Mouse (Mus musculus) embryonic facial prominence, embryonic 11.5 days (tissue): ENCODE results near the gene Bpifb2. TPM values are rescaled to one million over a fixed set of nuclear protein-coding genes. Genes with fewer than 3 reads are reported as not detected.

ENCODE experiments used
- ATAC-seq: fragments of 200-750 bp; cut with Nextera tagmentation; replicated peaks from 2 replicates; pipeline ENCODE4 v1.8.0; 2017; ENCODE audit warnings: low read depth; ENCODE audit not compliant: insufficient number of reproducible peaks, low FRiP score, low TSS enrichment
- DNase-seq: peaks from one replicate; pipeline ENCODE4 v3.0.0-alpha.2; 2015; ENCODE audit warnings: low spot score
- H3K27ac ChIP-seq: fragments of 300-500 bp; sonication (generic); replicated peaks from 2 replicates; pipeline ENCODE4 v1.5.1; 2014; ENCODE audit warnings: mild to moderate bottlenecking, low read depth, low read length, control low read depth
- H3K27me3 ChIP-seq: fragments of 300-500 bp; sonication (generic); 2 replicates; pipeline ENCODE4 v1.6.1; 2014; ENCODE audit warnings: mild to moderate bottlenecking, low read length, moderate library complexity, mixed read lengths; ENCODE audit not compliant: control insufficient read depth, insufficient read depth
- H3K36me3 ChIP-seq: fragments of 300-500 bp; sonication (generic); replicated peaks from 2 replicates; pipeline ENCODE4 v1.6.1; 2014; ENCODE audit warnings: low read depth, mild to moderate bottlenecking, low read length, moderate library complexity, mixed read lengths; ENCODE audit not compliant: control insufficient read depth, insufficient read depth
- H3K4me1 ChIP-seq: fragments of 300-500 bp; sonication (generic); 2 replicates; pipeline ENCODE4 v1.6.1; 2014; ENCODE audit warnings: low read length, mixed read lengths; ENCODE audit not compliant: control insufficient read depth, insufficient read depth
- H3K4me2 ChIP-seq: fragments of 300-500 bp; sonication (generic); 2 replicates; pipeline ENCODE4 v1.6.1; 2014; ENCODE audit warnings: low read depth, mild to moderate bottlenecking, control low read depth, low read length, moderate library complexity
- H3K4me3 ChIP-seq: fragments of 300-500 bp; sonication (generic); 2 replicates; pipeline ENCODE4 v1.5.1; 2014; ENCODE audit warnings: low read depth, low read length, control low read depth
- H3K9ac ChIP-seq: fragments of 300-500 bp; sonication (generic); replicated peaks from 2 replicates; pipeline ENCODE4 v1.6.1; 2014; ENCODE audit warnings: mild to moderate bottlenecking, control low read depth, low read length
- H3K9me3 ChIP-seq: fragments of 300-500 bp; sonication (generic); replicated peaks from 2 replicates; pipeline ENCODE4 v1.6.1; 2016; ENCODE audit warnings: mild to moderate bottlenecking, low read length, inconsistent platforms, mixed read lengths; ENCODE audit not compliant: control insufficient read depth
- whole genome bisulfite sequencing: fragments of 180-500 bp; shearing (Covaris S2); extraction: QIAGEN DNeasy Blood & Tissue Kit; methylation state at CpG from one replicate; pipeline ENCODE4 v1.1.7; 2014; 5-methylcytosine and 5-hydroxymethylcytosine counted together
- polyA plus RNA-seq: library from polyadenylated mRNA; unstranded; fragments of >200 nt; fragmentation: Nextera tagmentation; extraction: Ambion mirVana; gene quantifications from 2 replicates; pipeline ENCODE4 v1.2.1, GENCODE M21; 2014

The Bpifb2 gene
- polyA plus RNA-seq, 1 experiment from 2014 or later: not detected

DNA sequence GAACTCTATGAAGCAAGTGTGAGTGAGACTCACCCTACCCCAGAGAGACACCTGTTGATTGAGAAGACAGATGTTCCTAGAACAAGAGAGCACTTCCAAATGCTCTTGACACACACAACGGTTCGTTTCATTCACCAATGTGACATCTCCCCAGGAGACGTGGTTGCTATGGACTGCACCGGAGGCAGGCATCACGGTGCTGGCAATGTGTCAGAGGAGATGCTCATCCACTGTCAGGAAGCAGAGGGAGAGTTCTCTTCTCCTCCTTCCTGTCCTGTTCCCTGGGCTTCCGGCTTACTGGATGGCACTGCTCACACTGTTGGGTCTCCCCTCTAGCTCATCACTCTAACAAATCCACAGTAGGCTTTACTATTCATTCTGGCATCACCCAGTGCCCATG is 58.5 kb downstream of the Bpifb2 start:
- WGBS: 82% methylated on average over 6 of the region's 6 CpGs

DNA sequence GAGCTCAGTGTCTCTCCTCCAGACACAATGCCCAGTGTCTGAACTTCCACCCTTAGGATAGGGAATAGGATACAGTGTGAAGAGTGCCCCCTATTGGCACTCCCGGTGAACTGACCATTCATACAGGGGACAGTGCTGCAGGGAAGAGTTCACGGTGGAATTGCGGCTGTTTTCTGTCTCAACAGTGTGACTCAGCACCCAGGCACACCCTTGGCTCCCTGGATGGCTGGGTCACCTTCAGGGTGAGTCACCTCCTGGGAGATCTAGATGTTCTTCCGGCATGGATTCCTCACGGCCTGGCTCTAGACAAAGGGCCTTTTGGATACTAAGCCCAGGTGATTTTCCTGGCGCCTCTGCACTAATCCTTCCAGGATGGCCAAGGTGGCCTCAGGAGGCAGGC is 60.5 kb downstream of the Bpifb2 start:
- H3K36me3 ChIP-seq: no peaks in the 10 kb centered on the region
- DNase-seq (no peak), ATAC-seq (no peak)
- H3K27me3 ChIP-seq: no peaks in the 10 kb centered on the region
- no peak overlapping the region for H3K4me3 ChIP-seq
- H3K4me1 ChIP-seq: no peaks in the 10 kb centered on the region
- no peak overlapping the region for H3K4me2 ChIP-seq
- no peaks in the 10 kb centered on the region for H3K9me3 ChIP-seq
- WGBS: 90% methylated on average over 6 of the region's 6 CpGs
- no peak overlapping the region for H3K27ac ChIP-seq
- no peak overlapping the region for H3K9ac ChIP-seq

More for the DNA sequence above, 58.5 kb downstream of the Bpifb2 start:
- no peak overlapping the region for H3K4me3 ChIP-seq
- H3K9ac ChIP-seq: no peak overlapping the region
- no peak for DNase-seq
- H3K9me3 ChIP-seq: no peaks in the 10 kb centered on the region
- no peaks in the 10 kb centered on the region for H3K4me1 ChIP-seq
- no peak for ATAC-seq
- H3K27me3 ChIP-seq: no peaks in the 10 kb centered on the region
- H3K27ac ChIP-seq: no peak overlapping the region
- no peaks in the 10 kb centered on the region for H3K36me3 ChIP-seq
- no peak overlapping the region for H3K4me2 ChIP-seq

DNA sequence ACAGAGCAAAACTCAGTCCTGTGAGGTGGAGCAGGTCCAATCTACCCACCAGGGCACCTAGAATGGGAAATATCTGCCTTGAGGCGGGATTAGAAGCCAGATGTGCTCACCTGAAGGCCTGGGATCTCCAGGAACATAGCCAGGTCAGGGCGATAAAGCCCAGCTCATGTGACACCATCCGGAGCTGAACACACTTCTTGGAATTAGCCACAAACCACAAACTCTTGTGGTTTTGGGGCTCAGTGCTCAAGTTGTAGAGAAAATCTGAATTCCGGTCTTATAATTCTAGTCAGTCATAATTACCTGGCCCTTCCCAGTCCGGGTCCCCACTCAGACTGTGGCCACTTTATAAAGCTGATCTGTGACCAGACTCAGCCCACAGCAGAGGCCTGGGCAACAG is 63.0 kb downstream of the Bpifb2 start, which contains the start of gene Bpifb4:
Bpifb4 (plus strand) TSS at position 370 of the 400 bp plus-strand sequence.
- ATAC-seq (no peak), DNase-seq (no peak)
- no peaks in the 10 kb centered on the region for H3K27me3 ChIP-seq
- no peaks in the 10 kb centered on the region for H3K36me3 ChIP-seq
- no peaks in the 10 kb centered on the region for H3K4me1 ChIP-seq
- no peak within 1 kb of the TSS for H3K4me3 ChIP-seq
- H3K9ac ChIP-seq: no peak within 1 kb of the TSS
- H3K9me3 ChIP-seq: no peaks in the 10 kb centered on the region
- no peak within 1 kb of the TSS for H3K4me2 ChIP-seq
- no peak within 1 kb of the TSS for H3K27ac ChIP-seq
- 93% methylated on average over 5 of the region's 5 CpGs for WGBS

DNA sequence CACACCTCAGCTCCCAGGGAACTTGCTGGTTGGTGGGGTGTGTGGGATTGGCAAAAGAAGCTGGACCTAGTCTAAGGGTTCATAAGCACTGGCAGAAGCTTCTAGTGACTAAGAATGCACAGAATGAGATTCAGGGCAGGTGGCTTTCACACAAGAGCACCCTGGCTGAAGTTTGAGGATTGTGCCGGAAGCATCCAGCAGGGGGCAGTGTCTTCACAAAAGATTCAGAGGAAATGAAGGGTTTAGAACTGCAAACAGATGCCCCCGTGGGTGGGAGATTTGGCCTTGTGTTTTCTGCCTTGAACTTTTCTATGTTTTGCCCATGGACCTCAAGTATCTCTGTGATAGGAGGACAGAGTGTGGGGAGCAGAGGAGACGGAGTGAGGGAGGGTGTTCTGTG is 68.7 kb downstream of the Bpifb2 start:
- no peaks in the 10 kb centered on the region for H3K9me3 ChIP-seq
- H3K4me1 ChIP-seq: no peaks in the 10 kb centered on the region
- ATAC-seq: no peak
- DNase-seq: peak; percentile 74
- no peak overlapping the region for H3K9ac ChIP-seq
- H3K4me2 ChIP-seq: no peak overlapping the region
- WGBS: 32% methylated on average over 3 of the region's 3 CpGs
- H3K36me3 ChIP-seq: no peaks in the 10 kb centered on the region
- no peak overlapping the region for H3K27ac ChIP-seq
- no peak overlapping the region for H3K4me3 ChIP-seq
- no peaks in the 10 kb centered on the region for H3K27me3 ChIP-seq

DNA sequence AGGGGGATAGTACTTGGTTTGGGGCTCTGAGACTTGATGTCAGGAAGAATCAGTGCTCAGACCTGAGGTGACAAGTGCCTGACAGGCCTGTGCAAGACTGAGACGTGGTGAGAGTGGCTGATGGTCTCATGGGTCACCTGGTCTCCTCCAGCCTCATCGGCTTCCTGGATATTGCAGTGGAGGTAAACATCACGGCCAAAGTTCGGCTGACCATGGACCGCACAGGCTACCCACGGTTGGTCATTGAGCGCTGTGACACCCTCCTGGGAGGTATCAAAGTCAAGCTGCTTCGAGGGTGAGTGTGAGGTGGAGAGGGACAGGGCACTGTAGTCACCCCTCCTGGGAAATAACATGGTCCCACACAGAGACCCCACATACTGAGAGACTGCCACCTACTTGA is 69.7 kb downstream of the Bpifb2 start:
- Histone ChIP-seq H3K4me2 (no peak overlapping the region), H3K27ac (no peak overlapping the region), H3K9me3 (no peaks in the 10 kb centered on the region), H3K9ac (no peak overlapping the region), H3K27me3 (no peaks in the 10 kb centered on the region), H3K4me3 (no peak overlapping the region), H3K4me1 (no peaks in the 10 kb centered on the region), H3K36me3 (no peaks in the 10 kb centered on the region)
- ATAC-seq (no peak), DNase-seq (no peak)
- WGBS: 86% methylated on average over 8 of the region's 8 CpGs

Other genes with a start within 250 kb of the Bpifb2 start
- 68.0 and 68.6 TPM in 2 replicates for gene Commd7, start 242.3 kb upstream of the Bpifb2 start, polyA plus RNA-seq
- 15.0 and 16.6 TPM in 2 replicates for gene Dnmt3b, start 225.6 kb upstream of the Bpifb2 start, polyA plus RNA-seq
- gene Dnmt3c, start 178.4 kb upstream of the Bpifb2 start, polyA plus RNA-seq: not detected in 2 replicates
- gene Mapre1, start 133.8 kb upstream of the Bpifb2 start, polyA plus RNA-seq: 340 and 368 TPM in 2 replicates
- not detected in 2 replicates for gene Efcab8, start 95.1 kb upstream of the Bpifb2 start, polyA plus RNA-seq
- gene Sun5, start 4.0 kb upstream of the Bpifb2 start, polyA plus RNA-seq: not detected in 2 replicates
- gene Bpifb6, start 25.3 kb downstream of the Bpifb2 start, polyA plus RNA-seq: not detected in 2 replicates
- gene Bpifb3, start 43.2 kb downstream of the Bpifb2 start, polyA plus RNA-seq: not detected in 2 replicates
- 0.18 TPM in 1 of 2 replicates, not detected in the other for gene Bpifb4, start 63.2 kb downstream of the Bpifb2 start, polyA plus RNA-seq
- not detected in 2 replicates for gene Bpifa6, start 99.9 kb downstream of the Bpifb2 start, polyA plus RNA-seq
- not detected in 2 replicates for gene Bpifa2, start 133.2 kb downstream of the Bpifb2 start, polyA plus RNA-seq